Mouse (Mus musculus) thymus, adult 2 months (tissue): Measurements from ENCODE around the gene Wdr5. TPM values are rescaled to one million over a fixed set of nuclear protein-coding genes. Genes with fewer than 3 reads are reported as not detected.
A peak's percentile ranks its signal among the peaks of the same experiment; 100 is the strongest.

ENCODE experiments used
- DNase-seq: peaks from one replicate; pipeline ENCODE4 v3.0.0; 2021
- H3K27ac ChIP-seq: fragments of 200-500 bp; 2 replicates; pipeline ENCODE4 v1.5.1; 2012; ENCODE audit warnings: low read length, control low read depth; ENCODE audit not compliant: control insufficient read depth, insufficient read depth
- H3K27me3 ChIP-seq: fragments of 200-500 bp; 2 replicates; pipeline ENCODE4 v1.6.1; 2012; ENCODE audit warnings: mild to moderate bottlenecking, low read length, moderate library complexity, mixed read lengths; ENCODE audit not compliant: control insufficient read depth, insufficient read depth
- H3K36me3 ChIP-seq: fragments of 200-500 bp; 2 replicates; pipeline ENCODE4 v1.6.1; 2012; ENCODE audit warnings: mild to moderate bottlenecking, low read length, moderate library complexity; ENCODE audit not compliant: control insufficient read depth, insufficient read depth
- H3K4me1 ChIP-seq: fragments of 200-500 bp; replicated peaks from 2 replicates; pipeline ENCODE4 v1.6.1; 2012; ENCODE audit warnings: low read length; ENCODE audit not compliant: control insufficient read depth, insufficient read depth
- H3K4me3 ChIP-seq: fragments of 200-500 bp; 2 replicates; pipeline ENCODE4 v1.5.1; 2012; ENCODE audit warnings: mild to moderate bottlenecking, low read length, control low read depth, moderate library complexity; ENCODE audit not compliant: control insufficient read depth, insufficient read depth
- CTCF ChIP-seq: fragments of 200-500 bp; IDR thresholded peaks from 2 replicates; pipeline ENCODE4 v1.5.1; 2012; ENCODE audit warnings: mild to moderate bottlenecking, control low read depth, low read length, moderate library complexity, borderline replicate concordance; ENCODE audit not compliant: control insufficient read depth, poor library complexity, insufficient read depth; ENCODE audit errors: extremely low read depth
- POLR2A ChIP-seq: fragments of 200-500 bp; IDR thresholded peaks from 2 replicates; pipeline ENCODE4 v1.6.1; 2012; ENCODE audit warnings: mild to moderate bottlenecking, low read length, control low read depth, moderate library complexity; ENCODE audit not compliant: control insufficient read depth, poor library complexity, insufficient read depth; ENCODE audit errors: extremely low read depth
- WGBS: fragments of 180-500 bp; shearing (Covaris S2); methylation state at CpG from one replicate; pipeline ENCODE4 v1.1.7; 2018; 5-methylcytosine and 5-hydroxymethylcytosine counted together
- polyA plus RNA-seq: library from polyadenylated mRNA; depleted of rRNA; stranded (reverse); fragments of >200 nt; gene quantifications from 2 replicates; pipeline ENCODE4 v1.2.3, GENCODE M21; 2012; rRNA removed

Wdr5 gene
- 42.9 and 49.5 TPM in 2 replicates for polyA plus RNA-seq

DNA sequence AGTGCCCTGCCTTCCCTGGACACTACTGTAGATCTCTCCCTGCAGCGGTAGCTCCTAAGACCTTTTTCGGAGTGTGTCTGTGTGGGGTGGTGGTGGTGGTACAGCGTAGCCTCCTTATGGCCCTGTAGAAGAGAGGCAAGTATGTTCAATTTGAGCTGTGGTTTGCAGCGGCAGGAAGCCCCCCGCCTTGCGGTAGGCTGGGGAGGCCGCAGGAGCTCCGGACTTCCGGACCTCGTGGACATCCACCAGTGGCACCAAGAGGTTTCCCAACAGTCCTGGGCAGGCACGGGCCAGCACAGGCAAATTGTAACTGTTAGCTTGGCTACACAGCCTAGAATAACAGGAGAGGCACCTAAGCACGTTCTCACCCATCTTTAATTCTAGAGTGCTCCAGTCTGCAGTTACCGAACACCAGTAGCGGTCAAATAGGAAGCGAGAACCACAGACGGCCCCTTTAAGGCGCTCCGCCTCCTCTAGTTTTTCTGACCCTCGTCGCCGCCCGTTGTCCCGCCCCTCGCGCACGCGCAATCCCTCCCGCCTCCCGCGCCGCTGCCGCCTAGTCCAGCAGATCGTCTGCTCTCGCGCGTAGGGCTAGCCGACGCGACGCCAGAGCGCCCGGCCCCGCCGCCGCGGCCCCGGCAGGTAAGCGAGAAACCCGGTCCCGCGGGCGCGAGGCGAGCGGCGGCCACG lies at the start of gene Wdr5:
Gene Wdr5 (plus strand): TSS at position 519 of the 690 bp plus-strand sequence.
- TF ChIP-seq CTCF = no peak
- TF ChIP-seq POLR2A = peak; percentile 45; the same call in 1 of the 2 replicates
- Histone ChIP-seq H3K36me3 (peaks cover 6% of the 10 kb centered on the region; the same call in 1 of the 2 replicates), H3K4me1 (peaks cover 16% of the 10 kb centered on the region), H3K27me3 (no peaks in the 10 kb centered on the region), H3K4me3 (peak within 1 kb of the TSS; percentile 91), H3K27ac (peak within 1 kb of the TSS; percentile 73)
- WGBS = under 1% methylated on average over 57 of the region's 57 CpGs
- peak; percentile 98 for DNase-seq

DNA sequence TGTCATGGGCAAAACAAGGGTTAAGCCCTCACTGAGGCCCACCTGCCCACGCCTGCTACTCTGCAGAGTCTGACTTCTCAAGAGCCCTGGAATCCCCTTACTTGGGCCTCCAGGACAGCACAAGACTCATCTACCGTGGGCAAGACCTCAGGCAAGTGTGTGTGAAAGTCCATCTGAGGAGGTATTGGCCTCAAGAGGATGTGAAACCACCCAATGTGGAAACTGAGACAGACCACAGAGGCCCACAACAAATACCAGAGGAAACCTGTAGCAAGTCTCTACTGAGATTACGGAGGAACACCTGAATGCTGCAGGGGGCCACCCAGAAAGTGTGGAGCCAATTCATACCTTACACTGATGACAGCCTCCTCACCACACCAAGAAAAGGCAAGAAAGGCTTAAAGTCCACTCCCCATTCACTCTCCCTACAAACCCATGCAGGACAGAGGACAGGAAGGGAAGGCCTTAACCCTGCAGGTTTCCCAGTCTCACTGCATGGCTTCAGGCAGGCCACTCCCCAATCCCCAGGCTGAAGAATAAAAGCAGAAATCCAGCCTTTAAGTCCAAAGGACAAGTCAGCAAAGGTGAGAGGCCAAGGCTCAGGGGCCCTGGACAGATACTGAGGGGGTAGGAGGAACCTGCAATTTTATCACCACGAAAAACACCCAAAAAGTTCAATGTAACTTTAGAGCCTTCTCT lies 45.5 kb upstream of the Wdr5 start:
- peaks cover 49% of the 10 kb centered on the region for H3K4me1 ChIP-seq
- DNase-seq = no peak

DNA sequence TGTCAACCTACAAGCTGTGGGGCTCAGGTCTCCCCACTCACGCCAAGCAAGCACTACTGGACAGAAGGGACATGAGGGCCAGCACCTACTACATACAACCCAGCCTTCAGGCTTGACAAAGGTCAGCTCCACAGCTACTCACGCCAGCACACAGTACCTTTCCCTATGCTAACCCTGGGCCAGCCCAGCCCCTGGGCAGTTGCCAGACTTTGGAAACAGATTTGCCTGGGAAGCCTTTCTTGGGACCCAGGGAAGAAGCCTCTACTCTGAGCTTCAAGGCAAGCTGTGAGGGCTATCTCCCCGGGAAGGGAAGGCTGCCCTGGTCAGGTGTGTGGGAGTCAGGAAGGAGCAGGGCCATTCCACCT lies 45.0 kb upstream of the Wdr5 start:
- 78% methylated on average over 3 of the region's 3 CpGs for WGBS
- no peak overlapping the region for H3K27ac ChIP-seq
- no peak for TF ChIP-seq CTCF
- no peak for TF ChIP-seq POLR2A
- H3K4me3 ChIP-seq = no peak overlapping the region
- no peaks in the 10 kb centered on the region for H3K36me3 ChIP-seq
- no peaks in the 10 kb centered on the region for H3K27me3 ChIP-seq
- DNase-seq = no peak
- peaks cover 49% of the 10 kb centered on the region for H3K4me1 ChIP-seq

More for the DNA sequence above, 45.5 kb upstream of the Wdr5 start:
- no peak overlapping the region for H3K27ac ChIP-seq
- TF ChIP-seq CTCF (no peak), POLR2A (no peak)
- H3K4me3 ChIP-seq = no peak overlapping the region
- WGBS = 64% methylated on average over 4 of the region's 4 CpGs
- H3K36me3 ChIP-seq = no peaks in the 10 kb centered on the region
- H3K27me3 ChIP-seq = no peaks in the 10 kb centered on the region

DNA sequence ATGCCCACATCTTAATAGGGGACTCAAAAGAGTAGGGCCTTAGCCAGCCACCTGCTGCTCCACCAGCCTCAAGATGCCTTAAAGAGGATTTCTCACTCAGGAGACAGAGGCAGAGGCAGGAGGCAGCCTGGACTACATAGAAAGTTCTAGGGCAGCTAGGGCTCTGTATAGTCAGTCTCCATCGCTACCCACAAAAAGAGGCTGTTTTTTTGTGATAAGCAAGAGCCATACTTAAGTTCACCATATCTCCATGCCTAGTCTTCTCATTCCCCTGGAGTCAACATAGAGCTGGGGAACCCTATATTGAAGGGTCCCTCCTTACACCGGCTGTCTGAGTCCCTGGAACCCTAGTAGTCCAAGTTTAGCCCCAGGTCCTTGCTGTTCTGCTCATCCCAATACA lies 44.4 kb upstream of the Wdr5 start:
- no peak for DNase-seq
- no peak for TF ChIP-seq CTCF
- TF ChIP-seq POLR2A = no peak
- Histone ChIP-seq H3K4me1 (peaks cover 49% of the 10 kb centered on the region), H3K4me3 (no peak overlapping the region), H3K27me3 (no peaks in the 10 kb centered on the region), H3K36me3 (no peaks in the 10 kb centered on the region), H3K27ac (no peak overlapping the region)
- WGBS = 98% methylated on average over 2 of the region's 2 CpGs

DNA sequence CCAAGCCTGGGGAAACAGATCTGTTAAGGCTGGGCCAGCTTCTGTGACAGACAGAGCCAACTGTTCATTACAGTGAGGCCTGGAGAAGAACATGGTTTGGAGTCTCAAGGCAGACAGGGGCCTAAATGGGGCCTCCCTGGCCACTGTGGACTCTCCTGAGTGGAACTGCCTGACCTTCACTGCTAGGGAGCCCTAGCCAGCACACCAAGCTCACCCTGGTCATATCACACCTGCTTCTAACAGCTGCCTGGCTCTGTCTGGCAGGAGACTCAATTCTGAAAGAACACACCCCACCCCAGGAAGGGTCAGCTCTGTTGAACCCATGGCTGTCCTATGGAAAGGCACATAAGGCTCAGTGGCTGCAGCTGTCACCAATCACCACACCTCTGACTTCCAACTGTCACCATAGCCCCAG lies 43.8 kb upstream of the Wdr5 start:
- Histone ChIP-seq H3K4me3 (no peak overlapping the region), H3K4me1 (peaks cover 49% of the 10 kb centered on the region), H3K27me3 (no peaks in the 10 kb centered on the region), H3K36me3 (no peaks in the 10 kb centered on the region), H3K27ac (no peak overlapping the region)
- TF ChIP-seq CTCF (no peak), POLR2A (no peak)
- DNase-seq = no peak

DNA sequence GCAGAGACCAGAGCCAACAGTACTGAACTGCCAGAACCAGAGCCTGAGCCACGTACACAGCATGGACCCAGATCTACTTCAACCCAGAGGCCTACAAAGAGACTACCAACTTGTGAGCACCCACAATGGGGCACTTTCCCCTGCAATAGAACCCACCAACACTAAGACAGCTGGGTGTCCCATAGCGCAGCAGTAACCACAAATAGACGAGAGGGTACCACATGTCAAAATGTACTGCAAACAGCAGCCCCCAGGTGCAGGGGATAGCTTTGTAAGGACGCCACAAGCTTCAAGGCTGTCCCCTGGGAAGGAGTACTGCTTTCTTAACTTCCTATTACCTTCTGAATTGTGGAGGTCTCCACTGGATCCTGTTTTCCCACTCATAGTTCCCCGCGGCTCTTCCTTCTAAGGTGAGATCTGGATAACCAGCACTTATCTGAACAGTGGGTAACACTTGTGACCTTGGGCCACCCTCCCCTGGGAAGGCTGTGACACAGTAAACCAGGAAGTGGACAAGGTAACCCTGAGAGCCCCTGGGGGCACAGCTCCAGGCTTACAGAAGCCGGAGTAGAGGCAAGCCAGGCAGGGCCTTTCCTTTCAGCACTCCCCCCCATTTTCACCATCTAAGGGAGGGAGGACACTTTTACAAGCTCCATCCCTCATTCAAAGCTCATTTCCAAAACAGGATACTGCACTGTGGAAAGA lies 41.7 kb upstream of the Wdr5 start:
- Histone ChIP-seq H3K4me1 (peaks cover 48% of the 10 kb centered on the region), H3K4me3 (no peak overlapping the region), H3K27me3 (no peaks in the 10 kb centered on the region), H3K27ac (peak overlapping the region; percentile 2), H3K36me3 (no peaks in the 10 kb centered on the region)
- peak; percentile 29 for DNase-seq
- 27% methylated on average over 7 of the region's 7 CpGs for WGBS
- TF ChIP-seq POLR2A (no peak), CTCF (no peak)
